Mouse (Mus musculus) fat pad, adult 2 months (tissue): ENCODE measurements around the gene Olfr1284.
"Not testable (repeated sequence)": the region's sequence is repeated elsewhere in the genome, so short reads cannot be mapped to it uniquely, and the experiment has no call there.

Experiments used
- DNase-seq: peaks from one replicate; pipeline ENCODE4 v3.0.0-alpha.2; 2011; ENCODE audit warnings: low read depth, low spot score; ENCODE audit errors: extremely low read depth

Olfr1284 gene

DNA sequence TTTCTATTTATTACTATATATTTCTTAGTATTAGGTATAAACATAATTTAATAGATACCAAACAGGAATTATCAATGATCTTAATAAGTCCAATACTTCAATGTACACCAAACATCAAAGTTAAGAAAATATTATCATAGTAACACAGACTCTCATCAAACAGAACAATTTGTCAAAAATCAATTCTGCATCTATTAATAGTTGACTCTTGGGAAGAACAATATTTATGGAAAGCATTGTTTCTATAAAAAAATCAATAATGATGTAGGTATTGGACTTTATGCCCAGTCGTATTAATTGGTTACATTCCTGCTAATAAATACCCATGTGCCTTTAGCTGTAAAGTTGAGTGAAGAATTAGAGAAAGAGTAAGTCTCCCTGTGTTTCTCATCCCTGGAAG is at the start of gene Olfr1284:
Gene Olfr1284 (plus strand): TSS at position 301 of the 400 bp plus-strand sequence.
- DNase-seq, result no peak

DNA sequence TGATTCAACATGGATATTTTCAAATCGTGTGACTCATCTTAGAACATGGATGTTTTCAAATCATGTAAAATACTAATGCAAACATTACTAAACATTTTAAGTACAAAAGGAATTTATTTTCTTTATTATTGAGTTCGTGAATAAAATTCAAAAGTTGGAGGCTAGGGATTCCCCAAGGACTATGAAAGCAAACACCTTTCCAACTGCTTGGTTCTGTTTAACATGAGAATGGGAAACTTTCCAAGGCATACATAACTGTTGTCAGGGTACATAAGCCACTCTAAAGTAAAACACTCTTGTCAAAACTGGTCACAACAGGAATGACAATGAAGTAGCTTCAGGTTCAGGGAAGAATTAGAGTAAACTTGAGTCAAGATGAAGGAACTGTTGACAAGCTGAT is 49.1 kb upstream of the Olfr1284 start, which contains the start of gene Olfr1281:
Gene Olfr1281 (plus strand): TSS at position 301 of the 400 bp plus-strand sequence.
- no peak for DNase-seq

DNA sequence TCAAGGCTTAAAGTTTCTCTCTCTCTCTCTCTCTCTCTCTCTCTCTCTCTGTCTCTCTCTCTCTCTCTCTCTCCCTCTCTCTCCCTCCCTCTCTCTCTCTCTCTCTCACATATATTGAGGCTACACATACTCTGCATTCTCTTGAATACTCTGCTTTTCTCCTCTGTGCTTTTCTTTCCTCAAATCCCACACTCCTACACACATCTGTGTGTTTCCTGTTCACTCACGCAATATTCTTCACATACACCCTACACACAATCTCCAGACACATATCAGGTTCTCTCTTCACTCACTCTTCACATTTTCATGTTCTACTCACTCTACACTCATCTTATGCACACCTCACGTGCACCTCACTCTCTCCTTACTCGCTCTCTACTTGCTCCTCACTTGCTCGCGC is 41.6 kb upstream of the Olfr1284 start:
- DNase-seq, result not testable (repeated sequence)

DNA sequence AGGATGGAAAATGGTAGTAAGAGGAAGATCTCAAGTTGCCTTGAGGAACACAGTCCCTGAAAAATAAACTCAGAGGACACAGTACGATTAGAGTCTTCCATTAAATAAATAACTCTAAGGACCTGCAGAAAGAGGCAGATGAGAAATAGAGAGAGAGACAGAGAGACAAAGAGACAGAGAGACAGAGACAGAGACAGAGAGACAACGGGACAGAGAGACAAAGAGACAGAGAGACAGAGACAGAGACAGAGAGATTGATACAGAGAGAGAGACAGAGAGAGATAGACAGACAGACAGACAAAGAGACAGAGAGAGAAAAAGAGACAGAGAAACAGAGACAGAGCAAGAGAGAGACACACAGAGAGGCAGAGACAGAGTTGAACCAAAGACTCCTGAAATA is 39.3 kb upstream of the Olfr1284 start, which contains the start of gene Olfr1282:
Gene Olfr1282 (minus strand): TSS at position 101 of the 400 bp plus-strand sequence.
- no peak for DNase-seq

DNA sequence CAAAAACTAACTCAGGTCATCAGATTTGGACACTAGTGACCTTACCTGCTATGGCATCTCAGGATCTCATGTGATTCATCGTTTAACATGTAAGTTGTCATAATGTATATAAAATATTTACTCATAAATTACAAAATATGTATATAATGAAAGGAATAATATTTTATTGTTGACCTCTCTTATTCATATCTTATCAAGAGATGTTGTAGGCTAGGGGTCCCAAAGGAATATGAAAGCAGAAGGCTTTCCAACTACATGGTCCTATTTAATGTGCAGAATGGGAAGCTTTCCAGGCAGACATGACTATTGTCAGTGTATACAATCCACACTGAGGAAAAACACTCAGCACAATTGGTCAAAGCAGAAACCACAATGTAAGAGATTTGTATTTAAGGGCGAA is 8.8 kb upstream of the Olfr1284 start, which contains the start of gene Olfr1283:
Gene Olfr1283 (plus strand): TSS at position 301 of the 400 bp plus-strand sequence.
- DNase-seq, result no peak

DNA sequence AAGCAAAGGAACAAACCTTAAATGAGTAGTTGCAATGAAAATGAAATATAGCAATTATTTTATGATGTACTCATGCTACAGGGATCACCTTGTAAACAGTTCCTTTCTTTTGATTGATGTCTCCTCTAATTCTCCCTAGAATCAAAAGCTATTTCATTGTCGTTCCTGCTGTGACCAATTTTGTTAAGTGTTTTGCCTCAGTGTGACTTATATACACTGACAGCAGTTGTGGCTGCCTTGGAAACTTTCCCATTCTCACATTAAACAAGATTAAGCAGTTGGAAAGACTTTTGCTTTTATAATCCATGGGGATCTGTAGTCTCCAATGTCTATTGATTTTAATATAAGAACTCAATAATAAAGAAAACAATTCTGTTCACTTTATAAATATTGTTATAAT is 47.6 kb downstream of the Olfr1284 start, which contains the start of gene Olfr1286:
Gene Olfr1286 (minus strand): TSS at position 185 of the 400 bp plus-strand sequence.
- DNase-seq, result no peak
